In the genomic region with DNA sequence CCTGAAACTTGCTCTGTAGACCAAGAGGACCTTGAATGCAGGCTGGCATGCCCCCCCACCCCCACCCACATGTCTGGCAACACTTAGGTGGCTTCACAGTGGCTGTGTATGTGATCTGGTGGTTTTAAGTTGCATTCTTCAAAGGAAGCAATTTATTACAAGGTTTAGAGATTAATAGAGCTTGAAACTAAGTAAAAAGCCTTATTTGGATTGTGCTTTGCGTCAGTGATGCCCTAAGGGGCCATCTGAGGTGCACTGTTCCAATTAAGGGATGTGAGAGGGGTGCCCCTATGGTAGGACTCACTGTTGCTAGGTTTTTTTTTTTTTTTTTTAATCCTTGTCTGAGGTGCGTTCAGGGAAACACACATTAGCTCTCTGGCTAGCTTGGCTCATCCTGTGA, we compare ENCODE assay signal across 24 mouse cellular contexts. TPM values are rescaled to one million over a fixed set of nuclear protein-coding genes. Genes with fewer than 3 reads are reported as not detected.
"Had no signal": no experiment of that assay in that cellular context is flagged by ENCODE, and none has a peak within 500 bp of the region (broad histone marks: within the 10 kb centered on the region; RNA-seq: fewer than 3 reads in every experiment).

No protein-coding gene starts in this region.

- H3K27ac ChIP-seq: midbrain, embryonic 10.5 days; midbrain, embryonic 12.5 days; neural tube, embryonic 13.5 days; neural tube, embryonic 15.5 days had no signal

- H3K9ac ChIP-seq: lung, embryonic 14.5 days; midbrain, embryonic 12.5 days; neural tube, embryonic 13.5 days; neural tube, embryonic 15.5 days had no signal

- H3K27me3 ChIP-seq: neural tube, embryonic 13.5 days; neural tube, embryonic 15.5 days had no signal

- H3K4me3 ChIP-seq: midbrain, embryonic 10.5 days; midbrain, embryonic 12.5 days; myocyte; neural tube, embryonic 13.5 days; neural tube, embryonic 15.5 days had no signal

- ATAC-seq: midbrain, embryonic 16.5 days had no signal

- H3K9me3 ChIP-seq: midbrain, embryonic 10.5 days; midbrain, embryonic 12.5 days; neural tube, embryonic 13.5 days; neural tube, embryonic 15.5 days had no signal

- DNase-seq: lung, embryonic 14.5 days; lung, postnatal 10 days; lung, postnatal 4 days; midbrain, embryonic 14.5 days; retina, postnatal 1 day; right cerebral cortex, adult 18-20 months; right cerebral cortex, postnatal 25 days; right cerebral cortex, postnatal 4 days; spleen, adult 18-20 months; thymus, adult 18-20 months; thymus, postnatal 14 days; thymus, postnatal 36 days had no signal

- H3K36me3 ChIP-seq: neural tube, embryonic 15.5 days had no signal

- H3K4me2 ChIP-seq: lung, embryonic 14.5 days; midbrain, embryonic 12.5 days; neural tube, embryonic 13.5 days; neural tube, embryonic 15.5 days had no signal

RNA-seq across cellular contexts. Expression of gene 1700010B08Rik, which starts 15.2 kb away (rescaled TPM):
- polyA plus RNA-seq: lung, embryonic 14.5 days; lung, embryonic 16.5 days; midbrain, embryonic 10.5 days; midbrain, embryonic 12.5 days; midbrain, embryonic 14.5 days; midbrain, embryonic 16.5 days; neural tube, embryonic 11.5 days; neural tube, embryonic 13.5 days; neural tube, embryonic 15.5 days; small intestine, adult 2 months; stomach, embryonic 14.5 days; stomach, embryonic 16.5 days; thymus, postnatal 0 days had no signal
